Mouse (Mus musculus) neural tube, postnatal 0 days (tissue): ENCODE results near the gene Gm3147. TPM values are rescaled to one million over a fixed set of nuclear protein-coding genes. Genes with fewer than 3 reads are reported as not detected.

Experiments
- polyA plus RNA-seq: library from polyadenylated mRNA; unstranded; fragments of >200 nt; fragmentation: Nextera tagmentation; extraction: Ambion mirVana; gene quantifications from 2 replicates; pipeline ENCODE4 v1.2.1, GENCODE M21; 2015

The Gm3147 gene
- polyA plus RNA-seq, result not detected in 2 replicates

DNA sequence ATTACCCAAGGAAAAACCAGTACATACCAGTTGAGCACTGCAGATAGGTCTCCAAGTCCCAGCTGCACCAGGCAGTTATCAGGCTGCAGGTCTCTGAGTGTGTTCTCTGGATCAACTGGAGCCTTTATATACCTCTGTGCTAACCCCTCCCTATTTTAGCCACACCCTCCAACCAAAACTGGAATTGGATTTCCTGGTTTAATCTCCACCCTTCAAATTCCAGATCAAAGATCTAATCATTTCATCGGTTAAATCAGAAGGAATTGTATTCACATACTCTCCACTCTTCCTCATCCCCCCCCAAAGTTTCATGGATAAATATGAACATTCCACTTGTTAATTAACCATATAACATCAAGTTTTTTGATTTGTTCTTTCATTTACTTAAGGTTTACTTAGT lies at the start of gene Gm3147:
Gene Gm3147, minus strand, starts transcription at position 101 of the 400 bp plus-strand sequence.

DNA sequence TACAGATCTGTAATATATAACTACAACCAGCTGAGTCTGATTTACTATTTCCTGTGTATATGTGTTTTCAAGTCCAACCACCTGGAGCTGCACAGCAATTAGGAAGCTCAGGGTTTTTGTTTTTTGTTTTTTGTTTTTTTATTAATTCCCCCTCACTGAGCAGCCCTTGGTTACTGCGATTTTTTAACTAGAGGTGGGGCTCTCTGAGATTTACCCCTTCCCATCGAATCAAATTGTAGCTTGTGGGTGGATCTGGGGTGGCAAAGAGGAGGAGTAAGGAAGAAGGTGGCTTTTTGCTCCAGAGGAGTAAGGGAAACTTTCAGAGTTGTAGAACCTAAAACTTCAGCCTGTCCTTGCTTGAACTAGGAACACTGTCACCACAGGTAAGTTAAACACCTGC lies 31.9 kb upstream of the Gm3147 start, which contains the start of gene Gm6205:
Gene Gm6205, plus strand, starts transcription at position 301 of the 400 bp plus-strand sequence.

GRCm38 (mm10) chr5:94623679-94624078 lies 7.5 kb upstream of the Gm3147 start, which contains the start of gene Gm6509:
Gm6509 (plus strand) TSS chr5:94623979.

Other genes with a start within 250 kb of the Gm3147 start
- gene Gm7682, start 170.6 kb downstream of the Gm3147 start, polyA plus RNA-seq, result not detected in 2 replicates
- gene Gm3139, start 90.1 kb downstream of the Gm3147 start, polyA plus RNA-seq, result not detected in 2 replicates
- not detected in 2 replicates for gene Gm6509, start 7.6 kb upstream of the Gm3147 start, polyA plus RNA-seq
- not detected in 2 replicates for gene Gm6205, start 32.0 kb upstream of the Gm3147 start, polyA plus RNA-seq
- not detected in 2 replicates for gene Gm3183, start 249.1 kb upstream of the Gm3147 start, polyA plus RNA-seq